Mouse (Mus musculus) kidney, postnatal 0 days (tissue): ENCODE data around the gene Rhbdf2. TPM values are rescaled to one million over a fixed set of nuclear protein-coding genes. Genes with fewer than 3 reads are reported as not detected.

Experiments used
- ATAC-seq: fragments of 200-750 bp; cut with Nextera tagmentation; replicated peaks from 2 replicates; pipeline ENCODE4 v1.8.0; 2017; ENCODE audit warnings: low read depth, moderate number of reproducible peaks, moderate TSS enrichment, moderate library complexity; ENCODE audit not compliant: low FRiP score
- DNase-seq: peaks from one replicate; pipeline ENCODE4 v3.0.0-alpha.2; 2016; ENCODE audit warnings: low spot score
- H3K27ac ChIP-seq: fragments of 300-500 bp; sonication (generic); 2 replicates; pipeline ENCODE4 v1.5.1; 2014; ENCODE audit warnings: mild to moderate bottlenecking
- H3K27me3 ChIP-seq: fragments of 300-500 bp; sonication (generic); 2 replicates; pipeline ENCODE4 v1.6.1; 2014; ENCODE audit warnings: low read length, mixed read lengths; ENCODE audit not compliant: insufficient read depth
- H3K36me3 ChIP-seq: fragments of 300-500 bp; sonication (generic); 2 replicates; pipeline ENCODE4 v1.6.1; 2014; ENCODE audit warnings: low read length, mixed read lengths; ENCODE audit not compliant: insufficient read depth
- H3K4me1 ChIP-seq: fragments of 300-500 bp; sonication (generic); replicated peaks from 2 replicates; pipeline ENCODE4 v1.6.1; 2014; ENCODE audit warnings: antibody characterized with exemption, low read length, mixed read lengths; ENCODE audit not compliant: insufficient read depth
- H3K4me2 ChIP-seq: fragments of 300-500 bp; sonication (generic); 2 replicates; pipeline ENCODE4 v1.6.1; 2014; ENCODE audit warnings: mild to moderate bottlenecking, low read length, moderate library complexity, mixed read lengths
- H3K4me3 ChIP-seq: fragments of 300-500 bp; sonication (generic); replicated peaks from 2 replicates; pipeline ENCODE4 v1.5.1; 2014; ENCODE audit warnings: low read depth, low read length
- H3K9ac ChIP-seq: fragments of 300-500 bp; sonication (generic); 2 replicates; pipeline ENCODE4 v1.6.1; 2014; ENCODE audit warnings: low read depth, low read length
- H3K9me3 ChIP-seq: fragments of 300-500 bp; sonication (generic); replicated peaks from 2 replicates; pipeline ENCODE4 v1.6.1; 2016; ENCODE audit warnings: low read length, inconsistent platforms, mixed read lengths
- CTCF ChIP-seq: IDR thresholded peaks from 2 replicates; pipeline ENCODE4 v1.5.1; 2016; ENCODE audit warnings: antibody characterized with exemption, low read depth, mild to moderate bottlenecking, moderate library complexity
- WGBS: fragments of 180-500 bp; shearing (Covaris S2); extraction: QIAGEN DNeasy Blood & Tissue Kit; methylation state at CpG from one replicate; pipeline ENCODE4 v1.1.7; 2014; 5-methylcytosine and 5-hydroxymethylcytosine counted together
- polyA plus RNA-seq: library from polyadenylated mRNA; unstranded; fragments of >200 nt; fragmentation: Nextera tagmentation; extraction: Ambion mirVana; gene quantifications from 2 replicates; pipeline ENCODE4 v1.2.1, GENCODE M21; 2015

The Rhbdf2 gene
- polyA plus RNA-seq, 1 experiment from 2014 or later, result 9.0 TPM

DNA sequence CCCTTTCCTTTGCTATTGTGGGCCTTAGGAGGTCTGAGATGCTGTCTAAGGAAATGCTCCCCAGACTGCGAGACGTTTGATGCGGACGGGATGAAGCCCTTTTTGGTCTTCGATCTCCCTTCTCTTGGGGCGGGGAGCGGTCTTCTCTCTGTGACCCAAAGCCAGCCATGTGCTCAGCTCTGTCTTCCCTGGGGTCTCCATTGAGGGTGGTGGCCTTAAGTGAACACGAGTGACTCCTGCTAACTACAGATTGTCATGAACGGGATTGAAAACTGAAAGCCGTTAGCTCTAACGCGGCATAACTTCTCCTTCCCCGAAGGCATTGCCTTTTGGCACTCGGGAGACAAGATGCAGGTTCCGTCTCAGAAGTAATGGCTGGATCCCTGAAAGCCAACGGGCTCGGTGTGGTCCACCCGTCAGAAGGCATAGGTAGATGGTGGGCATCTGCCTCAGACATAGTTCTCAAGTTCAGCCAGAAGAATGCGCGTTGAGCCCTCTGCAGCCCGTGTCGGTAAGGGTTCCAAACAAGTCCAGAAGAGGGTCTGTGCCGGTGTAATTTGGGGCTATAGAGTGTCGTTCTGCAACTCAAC is 45.1 kb upstream of the Rhbdf2 start:
- DNase-seq (no peak), ATAC-seq (no peak)
- Histone ChIP-seq H3K27ac (peak overlapping the region; percentile 63), H3K4me3 (peak overlapping the region; percentile 74), H3K4me2 (peak overlapping the region; percentile 90), H3K9ac (peak overlapping the region; percentile 83), H3K4me1 (peaks cover 19% of the 10 kb centered on the region), H3K27me3 (no peaks in the 10 kb centered on the region), H3K9me3 (no peaks in the 10 kb centered on the region), H3K36me3 (peaks cover 28% of the 10 kb centered on the region)
- under 1% methylated on average over 24 of the region's 24 CpGs for WGBS
- no peak for TF ChIP-seq CTCF

DNA sequence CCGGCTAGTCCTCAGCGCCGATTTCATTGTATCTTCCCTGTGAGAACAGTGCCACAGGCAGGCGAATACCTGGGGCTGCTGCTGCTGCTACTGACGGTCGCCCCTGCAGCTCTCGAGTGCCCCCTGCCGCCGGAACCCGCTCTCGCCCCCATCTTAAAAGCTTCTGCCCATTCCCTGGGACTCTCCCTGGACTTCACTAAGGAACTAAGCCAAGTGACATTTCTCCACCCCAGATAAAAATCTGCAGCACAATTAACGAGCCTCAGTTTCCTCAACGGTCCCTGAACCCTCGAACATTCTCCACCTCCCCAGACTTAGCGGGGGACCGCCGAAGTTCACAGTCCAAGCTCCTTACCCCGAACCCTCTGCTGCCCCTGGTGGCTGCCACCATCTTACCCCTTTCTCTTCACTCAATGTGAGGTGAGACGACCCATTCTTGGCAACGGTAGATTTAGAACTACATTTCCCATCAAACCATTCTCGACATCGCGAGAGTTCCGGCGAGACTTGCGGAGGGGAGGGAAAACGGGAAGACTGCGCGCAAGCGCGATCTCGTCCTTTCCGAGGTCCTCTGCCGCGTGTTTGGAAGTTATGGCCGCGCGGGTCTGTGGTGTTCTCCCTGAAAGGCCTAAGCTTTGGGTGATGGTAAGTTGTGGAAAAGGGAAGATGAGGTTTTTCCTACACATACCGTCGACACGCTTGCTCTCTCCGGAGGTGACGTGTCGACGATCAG is 44.5 kb upstream of the Rhbdf2 start:
- peak; percentile 79 for ATAC-seq

DNA sequence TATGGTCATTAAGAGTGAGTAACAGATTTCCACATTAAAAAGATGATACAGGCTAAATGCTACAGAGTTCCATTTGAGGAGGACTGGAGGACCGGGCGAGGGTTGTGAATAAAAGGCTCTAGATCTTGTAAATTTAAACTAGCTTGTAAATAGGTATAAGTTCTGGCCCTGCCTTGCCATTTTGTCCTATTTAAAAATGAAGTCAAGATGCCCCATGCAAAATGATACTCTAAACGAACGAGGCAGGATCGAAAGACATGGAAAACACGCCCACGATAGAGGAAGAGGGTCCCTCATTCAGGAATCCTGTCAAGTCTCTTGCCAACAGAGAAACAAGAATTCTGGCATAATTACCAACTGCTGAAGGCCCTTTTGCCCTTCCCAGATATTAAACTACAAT is 43.6 kb upstream of the Rhbdf2 start:
- Histone ChIP-seq H3K9ac (no peak overlapping the region), H3K4me1 (peaks cover 19% of the 10 kb centered on the region), H3K9me3 (no peaks in the 10 kb centered on the region), H3K4me3 (no peak overlapping the region), H3K27me3 (no peaks in the 10 kb centered on the region), H3K4me2 (no peak overlapping the region; the same call in 1 of the 2 replicates), H3K36me3 (peaks cover 22% of the 10 kb centered on the region), H3K27ac (no peak overlapping the region)
- no peak for ATAC-seq
- WGBS, result 78% methylated on average over 7 of the region's 7 CpGs
- TF ChIP-seq CTCF, result no peak
- DNase-seq, result no peak

More for the DNA sequence above, 44.5 kb upstream of the Rhbdf2 start:
- Histone ChIP-seq H3K27me3 (no peaks in the 10 kb centered on the region), H3K4me2 (peak overlapping the region; percentile 90), H3K4me3 (peak overlapping the region; percentile 74), H3K4me1 (peaks cover 19% of the 10 kb centered on the region), H3K9me3 (no peaks in the 10 kb centered on the region), H3K9ac (peak overlapping the region; percentile 83), H3K27ac (peak overlapping the region; percentile 63), H3K36me3 (peaks cover 24% of the 10 kb centered on the region)
- peak; percentile 97 for DNase-seq
- peak; percentile 77 for TF ChIP-seq CTCF
- WGBS, result 1% methylated on average over 45 of the region's 45 CpGs

- no peak for TF ChIP-seq CTCF
- Histone ChIP-seq H3K4me1 (peaks cover 19% of the 10 kb centered on the region), H3K36me3 (peaks cover 20% of the 10 kb centered on the region), H3K27me3 (no peaks in the 10 kb centered on the region), H3K4me3 (no peak overlapping the region), H3K27ac (no peak overlapping the region), H3K9ac (no peak overlapping the region), H3K9me3 (no peaks in the 10 kb centered on the region), H3K4me2 (no peak overlapping the region)
- no peak for DNase-seq
- ATAC-seq, result no peak
- WGBS, result 48% methylated on average over 13 of the region's 13 CpGs
These were observed 43.1 kb upstream of the Rhbdf2 start for GRCm38 (mm10) chr11:116669787-116670365.

DNA sequence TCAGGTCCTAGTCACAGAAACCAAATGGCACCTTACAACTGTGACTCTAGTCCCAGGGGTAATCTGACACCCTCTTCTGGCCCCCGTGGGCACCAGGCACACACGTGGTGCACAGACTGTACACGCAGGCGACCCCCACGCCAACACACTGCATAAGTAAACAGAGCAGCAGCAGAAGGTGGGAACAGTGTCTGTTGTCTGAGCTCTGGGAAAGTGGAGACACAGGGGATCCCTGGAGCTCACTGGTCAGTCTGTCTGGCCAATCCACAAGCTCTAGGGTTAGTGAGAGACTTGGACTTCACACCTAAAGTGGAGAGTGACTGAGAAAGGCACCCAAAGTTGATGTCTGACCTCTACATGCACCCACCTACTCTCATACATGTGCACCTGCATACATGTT is 42.5 kb upstream of the Rhbdf2 start:
- WGBS, result 6% methylated on average over 5 of the region's 5 CpGs
- Histone ChIP-seq H3K4me3 (no peak overlapping the region), H3K27ac (no peak overlapping the region), H3K4me2 (no peak overlapping the region), H3K27me3 (no peaks in the 10 kb centered on the region), H3K9me3 (no peaks in the 10 kb centered on the region), H3K4me1 (peaks cover 18% of the 10 kb centered on the region), H3K36me3 (peaks cover 15% of the 10 kb centered on the region), H3K9ac (no peak overlapping the region)
- DNase-seq (no peak), ATAC-seq (no peak)
- TF ChIP-seq CTCF, result no peak

DNA sequence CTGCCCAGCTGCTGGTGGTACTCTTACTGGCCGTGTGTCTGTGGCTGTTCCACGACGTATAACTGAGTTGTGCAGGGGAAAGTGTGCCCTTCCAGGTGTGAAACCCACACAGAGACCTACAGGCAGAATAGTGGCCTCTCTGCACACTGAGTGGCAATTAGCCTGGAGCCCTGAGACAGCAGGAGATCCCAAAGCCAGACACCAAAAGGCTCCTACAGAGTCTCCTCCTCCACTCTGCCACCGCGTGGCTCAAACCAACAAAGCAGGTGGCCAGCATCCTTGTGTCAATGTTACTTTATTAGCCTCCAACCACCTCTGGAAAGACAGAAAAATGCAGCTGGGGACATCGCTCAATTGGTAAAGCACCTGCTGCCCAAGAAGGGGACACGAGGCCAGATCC is 42.0 kb upstream of the Rhbdf2 start:
- TF ChIP-seq CTCF, result peak; percentile 56; the same call in 1 of the 2 replicates
- 24% methylated on average over 7 of the region's 7 CpGs for WGBS
- no peak overlapping the region for H3K4me2 ChIP-seq
- peaks cover 13% of the 10 kb centered on the region for H3K4me1 ChIP-seq
- H3K27me3 ChIP-seq, result no peaks in the 10 kb centered on the region
- H3K9me3 ChIP-seq, result no peaks in the 10 kb centered on the region
- DNase-seq (peak; percentile 49), ATAC-seq (no peak)
- H3K27ac ChIP-seq, result no peak overlapping the region
- H3K9ac ChIP-seq, result no peak overlapping the region
- H3K4me3 ChIP-seq, result no peak overlapping the region
- H3K36me3 ChIP-seq, result peaks cover 10% of the 10 kb centered on the region; the same call in 1 of the 2 replicates
